8 mouse cellular contexts compared by ENCODE assay signal in genomic region chr10:81605974-81606751, GRCm38 (mm10). TPM values are rescaled to one million over a fixed set of nuclear protein-coding genes. Genes with fewer than 3 reads are reported as not detected.
DNase-seq lines count a peak whose midpoint lies in the region; ATAC-seq and TF ChIP-seq lines count a peak whose summit lies in the region.

TSS of gene BC025920 (plus strand) at chr10:81606270.

- H3K36me3 ChIP-seq in forebrain, embryonic 10.5 days (replicated peaks) = peaks cover 12% of the 10 kb centered on the region
- H3K36me3 ChIP-seq in heart, embryonic 15.5 days = no peaks in the 10 kb centered on the region
- H3K36me3 ChIP-seq in liver, embryonic 14.5 days (replicated peaks; ENCODE audit: control insufficient read depth, insufficient read depth, low read depth) = no peaks in the 10 kb centered on the region
- H3K36me3 ChIP-seq in neural tube, embryonic 11.5 days (ENCODE audit: control insufficient read depth, insufficient read depth, low read length) = no peaks in the 10 kb centered on the region
- no peaks in the 10 kb centered on the region for H3K36me3 ChIP-seq in stomach, postnatal 0 days (ENCODE audit: control insufficient read depth, insufficient read depth, low read length)

- H3K4me3 ChIP-seq in forebrain, embryonic 10.5 days = peak within 1 kb of the TSS; percentile 67
- peak within 1 kb of the TSS; percentile 58 for H3K4me3 ChIP-seq in heart, embryonic 15.5 days
- H3K4me3 ChIP-seq in liver, embryonic 14.5 days (ENCODE audit: insufficient read depth in 1 of 2, low read depth in 2 of 2, low read length in 2 of 2) = peak within 1 kb of the TSS; percentile 59 to 99
- peak within 1 kb of the TSS; percentile 47 for H3K4me3 ChIP-seq in neural tube, embryonic 11.5 days (ENCODE audit: low read depth, low read length)
- peak within 1 kb of the TSS; percentile 50 for H3K4me3 ChIP-seq in stomach, postnatal 0 days (ENCODE audit: low read depth, low read length)

- WGBS in forebrain, embryonic 10.5 days = under 1% methylated on average over 39 of the region's 39 CpGs
- under 1% methylated on average over 39 of the region's 39 CpGs for WGBS in heart, embryonic 15.5 days
- WGBS in liver, embryonic 14.5 days (ENCODE audit: insufficient replicate concordance) = 2% methylated on average over 39 of the region's 39 CpGs
- WGBS in neural tube, embryonic 11.5 days = under 1% methylated on average over 39 of the region's 39 CpGs
- under 1% methylated on average over 39 of the region's 39 CpGs for WGBS in stomach, postnatal 0 days

- DNase-seq in CD8-positive naive resting alpha-beta T cell, adult 2 months (ENCODE audit: low read depth in 2 of 2, low spot score in 2 of 2) = peak; percentile 69 to 70
- DNase-seq in c-Kit-positive CD71-negative TER-119-negative erythroid progenitor cells, embryonic 14.5 days (ENCODE audit: low read depth) = peak; percentile 92
- DNase-seq in forebrain, embryonic 10.5 days (ENCODE audit: extremely low spot score, low spot score) = peak; percentile 94
- peak; percentile 97 to 99 for DNase-seq in kidney, postnatal 25 days
- peak; percentile 97 to 99 (median 98) for DNase-seq in liver, embryonic 14.5 days (ENCODE audit: low read depth in 3 of 3, low spot score in 3 of 3)
- peak; percentile 91 for DNase-seq in neural tube, embryonic 11.5 days (ENCODE audit: low spot score)
- peak; percentile 96 for DNase-seq in stomach, postnatal 0 days (ENCODE audit: low spot score)

- H3K4me1 ChIP-seq in forebrain, embryonic 10.5 days = peaks cover 43% of the 10 kb centered on the region
- peaks cover 31% of the 10 kb centered on the region for H3K4me1 ChIP-seq in heart, embryonic 15.5 days (replicated peaks)
- peaks cover 15 to 36% of the 10 kb centered on the region in 2 experiments for H3K4me1 ChIP-seq in liver, embryonic 14.5 days (replicated peaks; ENCODE audit: control insufficient read depth in 2 of 2, insufficient read depth in 2 of 2, low read length in 1 of 2)
- H3K4me1 ChIP-seq in neural tube, embryonic 11.5 days (ENCODE audit: control insufficient read depth, insufficient read depth, low read length) = peaks cover 12% of the 10 kb centered on the region
- H3K4me1 ChIP-seq in stomach, postnatal 0 days (replicated peaks; ENCODE audit: control insufficient read depth, insufficient read depth) = peaks cover 9% of the 10 kb centered on the region; the same call in 1 of the 2 replicates

- no peak for TF ChIP-seq EP300 in liver, embryonic 14.5 days (IDR thresholded peaks at IDR 0.05; ENCODE audit: low read depth)
- no peak for TF ChIP-seq EP300 in stomach, postnatal 0 days (optimal IDR thresholded peaks at IDR 0.05)

- H3K9ac ChIP-seq in heart, embryonic 15.5 days = peak within 1 kb of the TSS; percentile 47
- H3K9ac ChIP-seq in liver, embryonic 14.5 days (replicated peaks) = peak within 1 kb of the TSS; percentile 70
- H3K9ac ChIP-seq in neural tube, embryonic 11.5 days (ENCODE audit: low read length) = peak within 1 kb of the TSS; percentile 65
- peak within 1 kb of the TSS; percentile 61 for H3K9ac ChIP-seq in stomach, postnatal 0 days (ENCODE audit: low read length)

- peaks cover 5% of the 10 kb centered on the region; the same call in 1 of the 2 replicates for H3K9me3 ChIP-seq in forebrain, embryonic 10.5 days
- no peaks in the 10 kb centered on the region for H3K9me3 ChIP-seq in heart, embryonic 15.5 days (replicated peaks)
- H3K9me3 ChIP-seq in liver, embryonic 14.5 days (ENCODE audit: control insufficient read depth, low read length) = no peaks in the 10 kb centered on the region
- no peaks in the 10 kb centered on the region for H3K9me3 ChIP-seq in neural tube, embryonic 11.5 days (ENCODE audit: control insufficient read depth, low read length)
- no peaks in the 10 kb centered on the region for H3K9me3 ChIP-seq in stomach, postnatal 0 days (ENCODE audit: control insufficient read depth, low read length)

- ATAC-seq in heart, embryonic 15.5 days (replicated peaks; ENCODE audit: insufficient number of reproducible peaks, insufficient read depth, low FRiP score, low read depth) = peak; percentile 87
- peak; percentile 88 for ATAC-seq in liver, embryonic 14.5 days (ENCODE audit: insufficient read depth)
- ATAC-seq in neural tube, embryonic 11.5 days (ENCODE audit: insufficient read depth, low FRiP score, low TSS enrichment) = peak; percentile 87
- ATAC-seq in stomach, postnatal 0 days (ENCODE audit: low FRiP score, low TSS enrichment) = peak; percentile 93

- H3K27ac ChIP-seq in forebrain, embryonic 10.5 days = peak within 1 kb of the TSS; percentile 90
- H3K27ac ChIP-seq in heart, embryonic 15.5 days = peak within 1 kb of the TSS; percentile 93
- peak within 1 kb of the TSS; percentile 94 for H3K27ac ChIP-seq in liver, embryonic 14.5 days
- H3K27ac ChIP-seq in neural tube, embryonic 11.5 days (ENCODE audit: low read depth, low read length) = peak within 1 kb of the TSS; percentile 84
- H3K27ac ChIP-seq in stomach, postnatal 0 days (replicated peaks) = peak within 1 kb of the TSS; percentile 91

- H3K27me3 ChIP-seq in forebrain, embryonic 10.5 days (ENCODE audit: poor library complexity, severe bottlenecking) = peaks cover 26% of the 10 kb centered on the region
- H3K27me3 ChIP-seq in heart, embryonic 15.5 days = no peaks in the 10 kb centered on the region
- H3K27me3 ChIP-seq in liver, embryonic 14.5 days (ENCODE audit: control insufficient read depth, insufficient read depth, low read length) = no peaks in the 10 kb centered on the region
- peaks cover 7% of the 10 kb centered on the region; the same call in 1 of the 2 replicates for H3K27me3 ChIP-seq in neural tube, embryonic 11.5 days (ENCODE audit: control insufficient read depth, insufficient read depth, low read length)
- H3K27me3 ChIP-seq in stomach, postnatal 0 days (ENCODE audit: control insufficient read depth, insufficient read depth, low read length) = no peaks in the 10 kb centered on the region

- TF ChIP-seq CTCF in liver, embryonic 14.5 days (IDR thresholded peaks at IDR 0.05; ENCODE audit: low read depth) = no peak
- no peak for TF ChIP-seq CTCF in stomach, postnatal 0 days (IDR thresholded peaks at IDR 0.05; ENCODE audit: low read depth)

- H3K4me2 ChIP-seq in heart, embryonic 15.5 days = peak within 1 kb of the TSS; percentile 82
- peak within 1 kb of the TSS; percentile 66 for H3K4me2 ChIP-seq in liver, embryonic 14.5 days (ENCODE audit: low read depth)
- peak within 1 kb of the TSS; percentile 77 for H3K4me2 ChIP-seq in neural tube, embryonic 11.5 days (ENCODE audit: low read depth)
- peak within 1 kb of the TSS; percentile 73 for H3K4me2 ChIP-seq in stomach, postnatal 0 days (replicated peaks; ENCODE audit: low read depth)

RNA-seq across cellular contexts. Expression of gene BC025920, which starts in this region (rescaled TPM):
- polyA plus RNA-seq in forebrain, embryonic 10.5 days (2016; fragmentation: Nextera tagmentation; extraction: Ambion mirVana) = 1.6 and 2.1 TPM in 2 replicates
- polyA plus RNA-seq in heart, embryonic 15.5 days (2015; fragmentation: Nextera tagmentation; extraction: Ambion mirVana) = 0.48 and 0.72 TPM in 2 replicates
- polyA plus RNA-seq in liver, embryonic 14.5 days (2012; rRNA removed) = 2.3 and 2.4 TPM in 2 replicates
- polyA plus RNA-seq in liver, embryonic 14.5 days (2014; fragmentation: Nextera tagmentation; extraction: Ambion mirVana) = 0.11 and 0.34 TPM in 2 replicates
- polyA plus RNA-seq in neural tube, embryonic 11.5 days (2014; fragmentation: Nextera tagmentation; extraction: Ambion mirVana) = 0.43 and 0.80 TPM in 2 replicates
- polyA plus RNA-seq in stomach, postnatal 0 days (2015; fragmentation: Nextera tagmentation; extraction: Ambion mirVana) = 0.24 and 0.35 TPM in 2 replicates

Comparison
In these comparisons a context has a peak if more than half of its experiments do, and no peak if none do; other contexts are left out.
1. Peak in every context shown above with its lines: DNase-seq, ATAC-seq, H3K4me3 ChIP-seq and H3K27ac ChIP-seq.
2. Peak in ATAC-seq, H3K4me3 ChIP-seq, H3K27ac ChIP-seq, H3K9ac ChIP-seq and H3K4me2 ChIP-seq in heart, embryonic 15.5 days; RNA of the gene not detected or under 1 TPM.
3. Peak in DNase-seq, ATAC-seq, H3K4me3 ChIP-seq, H3K27ac ChIP-seq, H3K9ac ChIP-seq and H3K4me2 ChIP-seq in neural tube, embryonic 11.5 days; RNA of the gene not detected or under 1 TPM.
4. Peak in DNase-seq, ATAC-seq, H3K4me3 ChIP-seq, H3K27ac ChIP-seq, H3K9ac ChIP-seq and H3K4me2 ChIP-seq in stomach, postnatal 0 days; RNA of the gene not detected or under 1 TPM.